Mouse (Mus musculus) CD4-positive, CD25-positive, alpha-beta regulatory T cell, adult 4 months (primary cell): ENCODE results near the gene Wasf2. TPM values are rescaled to one million over a fixed set of nuclear protein-coding genes. Genes with fewer than 3 reads are reported as not detected.

ENCODE experiments used
- ATAC-seq: one replicate; pipeline ENCODE4 v1.8.0; 2017
- polyA plus RNA-seq, 2 experiments: library from polyadenylated mRNA; unstranded; fragments of 100-300 nt; shearing (Covaris generic); gene quantifications; one replicate each; pipeline ENCODE4 v1.2.1; 2017

Gene Wasf2
- polyA plus RNA-seq, 2 experiments from 2014 or later = 69.2 to 76.3 TPM

- ATAC-seq = no peak
Measured at GRCm38 (mm10) chr4:133204379-133204778, 74.1 kb downstream of the Wasf2 start.

GRCm38 (mm10) chr4:133209366-133209765 is 79.1 kb downstream of the Wasf2 start:
- ATAC-seq = peak; percentile 51

GRCm38 (mm10) chr4:133210023-133210787 is 79.9 kb downstream of the Wasf2 start:
- no peak for ATAC-seq

DNA sequence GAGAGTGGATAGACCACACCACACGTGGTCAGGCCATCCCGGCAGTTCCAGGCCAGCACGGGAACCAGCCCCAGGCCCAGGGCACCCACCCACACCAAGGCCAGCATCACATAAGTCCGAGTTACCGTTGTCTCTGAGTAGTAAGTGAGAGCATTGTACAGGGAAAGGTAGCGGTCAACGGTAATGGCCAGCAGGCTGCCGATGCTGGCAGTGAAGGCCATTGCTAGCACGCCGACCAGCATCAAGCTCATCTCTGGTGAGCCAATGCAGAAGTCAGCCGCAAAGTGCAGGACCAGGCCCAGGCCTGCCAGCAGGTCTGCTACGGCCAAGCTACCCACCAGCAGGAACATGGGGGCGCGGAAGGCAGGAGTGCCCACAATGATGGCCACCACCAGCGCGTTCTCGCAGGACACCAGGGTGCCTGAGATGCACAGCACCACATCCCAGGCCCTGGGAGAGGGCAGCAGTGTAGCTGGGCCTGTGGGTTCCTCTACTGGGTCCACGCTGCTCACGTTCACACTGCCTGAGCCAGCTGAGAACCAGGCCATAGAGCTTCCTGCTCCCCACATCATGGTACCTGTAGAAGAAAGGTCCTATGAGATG is 80.6 kb downstream of the Wasf2 start:
- no peak for ATAC-seq

DNA sequence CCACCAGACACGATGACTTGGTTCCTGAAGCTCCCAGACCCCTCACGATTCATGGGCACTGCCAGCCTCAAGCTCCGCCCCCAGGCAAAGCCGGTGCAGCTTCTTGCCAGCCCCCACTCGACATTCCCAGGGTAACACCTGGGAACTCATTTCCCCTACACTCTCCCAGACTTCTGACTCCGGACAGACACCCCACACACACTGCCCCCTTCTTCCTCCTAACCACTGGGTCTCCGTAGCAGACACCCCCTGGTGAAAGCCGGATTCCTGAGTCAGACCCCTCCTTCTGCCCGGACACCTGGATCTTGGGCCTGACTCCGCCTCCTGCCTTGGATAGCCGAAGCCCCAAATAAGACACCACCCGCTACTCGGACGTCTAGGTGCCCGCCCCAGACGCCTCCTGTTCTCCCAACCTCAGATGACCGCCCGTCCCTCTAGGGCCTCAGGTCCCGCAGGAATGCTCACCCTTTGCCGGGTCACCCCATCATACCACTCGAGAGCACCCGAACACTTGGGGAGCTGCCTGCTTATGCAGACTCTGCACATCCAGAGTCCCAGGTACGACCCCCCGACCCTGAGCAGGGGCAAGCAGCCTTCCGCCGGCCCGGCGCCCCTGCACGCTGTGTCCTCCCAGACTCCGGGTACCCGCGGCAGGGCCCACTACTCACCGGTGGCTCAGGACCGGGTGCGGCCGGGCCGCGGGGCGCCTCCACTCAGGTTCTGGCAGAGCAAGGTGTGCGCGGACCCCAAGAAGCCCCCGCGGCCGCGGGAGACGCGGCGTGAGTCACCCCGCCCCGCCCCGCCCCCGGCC is 81.7 kb downstream of the Wasf2 start, which contains the start of the genes Cd164l2 and Gpr3:
TSS of gene Cd164l2 (plus strand) at position 381 of the 811 bp plus-strand sequence.
TSS of gene Gpr3 (minus strand) at position 786 of the 811 bp plus-strand sequence.
- no peak for ATAC-seq

DNA sequence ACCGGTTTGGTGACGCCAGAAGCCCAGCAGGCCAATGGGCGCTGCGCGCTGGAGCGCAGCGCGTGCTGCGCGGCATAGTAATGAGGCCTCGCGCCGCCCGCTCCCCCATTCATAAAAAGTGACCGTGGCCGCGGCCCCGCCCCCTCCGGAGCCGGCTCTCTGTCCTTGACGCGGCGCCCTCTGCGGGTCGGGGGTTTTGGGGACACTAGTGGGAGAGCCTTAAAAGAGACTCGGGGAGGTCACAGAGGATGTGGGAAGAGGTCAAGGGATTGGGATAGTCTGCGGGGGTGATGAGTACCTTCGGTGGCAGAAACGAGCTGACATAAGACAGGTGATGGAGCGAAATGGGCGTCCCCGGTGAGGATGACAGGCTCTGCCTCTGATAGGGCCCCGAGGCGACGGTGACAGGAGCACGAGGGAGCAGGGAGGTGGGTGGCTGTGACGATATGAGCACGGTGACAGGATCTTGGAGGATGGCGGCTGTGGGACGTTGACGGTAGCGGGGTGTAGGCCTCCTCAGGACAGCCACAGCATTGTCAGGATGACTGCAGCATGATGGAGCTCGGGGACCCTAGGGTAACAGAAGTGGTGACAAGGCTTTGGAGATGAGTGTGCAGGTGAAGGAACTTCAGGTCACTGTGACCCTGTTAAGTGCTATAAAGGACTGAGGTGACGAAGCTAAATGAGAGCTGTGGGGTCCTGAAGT is 82.4 kb downstream of the Wasf2 start:
- ATAC-seq = peak; percentile 82

GRCm38 (mm10) chr4:133213268-133213590 is 82.9 kb downstream of the Wasf2 start:
- ATAC-seq = no peak

DNA sequence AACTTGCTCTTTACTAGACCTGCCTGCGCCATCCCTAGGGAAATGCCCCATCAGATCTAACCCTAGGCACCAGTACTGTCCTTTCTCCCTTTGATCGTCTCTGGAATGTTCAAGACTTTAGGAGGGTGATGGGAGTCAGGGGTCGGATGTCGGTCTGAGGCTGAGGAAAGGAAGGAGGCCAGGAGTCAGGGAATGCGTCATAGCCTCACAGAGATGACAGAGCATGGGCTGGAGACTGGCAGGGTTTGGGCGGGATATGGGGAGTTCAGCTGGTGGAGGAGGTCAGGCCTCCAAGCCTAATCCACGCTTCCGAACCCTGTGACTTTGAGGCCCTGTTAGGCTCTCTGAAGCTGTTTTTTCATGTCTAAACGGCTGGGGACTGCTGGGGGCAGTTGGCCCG is 83.4 kb downstream of the Wasf2 start:
- ATAC-seq = no peak

DNA sequence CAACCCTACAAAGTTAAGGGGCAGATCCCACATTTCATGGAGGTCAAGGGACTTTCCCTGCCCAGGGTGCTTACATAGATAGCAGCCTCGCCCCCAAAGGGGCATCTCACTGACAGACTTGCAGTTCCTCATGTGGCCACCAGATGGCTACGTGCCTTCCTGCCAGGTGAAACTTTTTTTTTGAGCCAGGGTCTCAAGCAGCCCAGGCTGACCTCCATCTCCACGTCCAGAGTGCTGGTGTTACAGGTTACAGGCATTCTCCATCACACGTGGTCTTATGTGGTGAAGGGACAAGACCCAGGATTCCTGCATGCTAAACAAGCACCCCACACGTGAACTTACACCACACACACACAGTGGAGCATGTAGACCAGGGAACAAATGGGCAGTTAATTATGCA is 87.3 kb downstream of the Wasf2 start:
- ATAC-seq = no peak

DNA sequence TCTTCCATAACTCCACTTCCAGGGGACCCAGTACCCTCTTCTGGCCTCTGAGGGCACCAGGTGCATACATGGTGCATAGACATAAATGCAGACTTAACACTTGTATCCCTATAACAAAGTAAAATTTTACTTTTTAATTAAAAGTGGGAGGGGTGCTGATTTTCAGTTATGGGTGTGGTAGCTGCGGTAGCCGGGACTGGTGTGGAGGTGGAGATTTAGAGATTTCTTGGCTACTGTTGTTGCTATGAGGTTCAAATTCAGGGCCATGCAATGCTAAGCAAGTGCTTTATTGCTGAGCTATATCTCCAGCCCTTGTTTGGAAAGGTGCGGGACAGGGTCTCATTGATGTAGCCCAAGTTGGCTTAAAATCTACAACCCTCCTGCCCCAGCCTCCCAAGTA is 88.4 kb downstream of the Wasf2 start:
- ATAC-seq = no peak

DNA sequence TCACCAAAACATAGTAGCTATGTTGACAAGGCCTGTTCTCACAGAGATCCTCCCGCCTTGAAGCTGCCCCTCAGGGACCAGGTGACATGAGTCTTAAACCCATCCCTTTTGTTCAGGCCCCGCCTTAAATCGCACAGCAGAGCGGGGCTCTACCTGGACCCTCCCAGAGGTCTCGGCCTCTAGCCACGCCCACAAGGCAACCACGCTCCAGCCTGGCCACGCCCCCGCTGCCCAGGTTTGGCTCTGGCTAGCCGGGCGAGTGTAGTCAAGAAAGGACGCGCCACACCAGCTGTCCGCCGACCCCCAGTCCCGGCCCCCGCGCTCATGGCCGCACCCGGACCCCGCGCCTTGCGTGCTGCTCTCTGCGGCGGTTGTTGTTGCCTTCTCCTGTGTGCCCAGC is 90.4 kb downstream of the Wasf2 start:
- ATAC-seq = no peak

GRCm38 (mm10) chr4:133221701-133222100 is 91.4 kb downstream of the Wasf2 start:
- no peak for ATAC-seq

DNA sequence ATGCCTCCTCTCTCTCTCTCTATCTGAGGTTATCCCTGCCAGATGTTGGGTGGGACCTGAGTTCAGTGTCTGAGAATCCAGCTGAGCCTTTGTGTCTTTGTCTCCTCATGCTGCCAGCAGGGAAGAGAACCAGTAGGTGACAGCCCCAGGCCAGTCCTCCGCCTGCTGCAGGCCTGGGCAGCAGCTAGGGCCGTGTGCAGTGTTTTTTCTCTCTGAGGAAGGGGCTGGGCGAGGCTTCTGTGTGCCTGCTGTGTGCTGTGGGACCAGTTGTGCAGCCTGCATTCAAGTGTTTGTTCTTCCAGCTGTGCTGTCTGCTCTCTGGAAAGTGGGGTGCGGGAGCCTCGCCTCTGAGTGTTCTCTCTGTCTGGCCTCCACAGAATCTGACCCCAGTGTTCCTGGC is 93.6 kb downstream of the Wasf2 start:
- no peak for ATAC-seq

- no peak for ATAC-seq
Measured at GRCm38 (mm10) chr4:133226073-133226472, 95.8 kb downstream of the Wasf2 start.

- no peak for ATAC-seq
Measured at GRCm38 (mm10) chr4:133227636-133228035, 97.3 kb downstream of the Wasf2 start.

DNA sequence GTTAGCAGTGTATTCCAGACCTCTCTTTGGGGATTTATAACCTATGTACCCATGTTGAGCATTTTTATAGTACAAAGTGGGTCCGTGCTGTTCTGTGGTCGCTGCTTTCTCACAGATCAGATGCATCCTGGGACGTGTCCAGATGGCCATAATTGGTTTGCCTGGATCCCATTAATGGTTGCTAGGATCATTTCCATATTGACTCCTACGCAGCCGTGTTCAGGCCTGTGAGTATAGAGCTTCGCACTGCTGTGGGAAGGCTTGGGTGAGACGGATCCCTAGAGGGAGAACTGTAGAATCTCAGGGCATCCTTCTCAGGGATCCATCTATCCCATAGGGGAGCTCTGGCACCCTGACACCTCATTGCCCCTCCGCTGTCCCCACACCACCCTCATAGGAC is 99.3 kb downstream of the Wasf2 start:
- ATAC-seq = no peak

- no peak for ATAC-seq
Measured at GRCm38 (mm10) chr4:133233285-133233976, 103.1 kb downstream of the Wasf2 start.

DNA sequence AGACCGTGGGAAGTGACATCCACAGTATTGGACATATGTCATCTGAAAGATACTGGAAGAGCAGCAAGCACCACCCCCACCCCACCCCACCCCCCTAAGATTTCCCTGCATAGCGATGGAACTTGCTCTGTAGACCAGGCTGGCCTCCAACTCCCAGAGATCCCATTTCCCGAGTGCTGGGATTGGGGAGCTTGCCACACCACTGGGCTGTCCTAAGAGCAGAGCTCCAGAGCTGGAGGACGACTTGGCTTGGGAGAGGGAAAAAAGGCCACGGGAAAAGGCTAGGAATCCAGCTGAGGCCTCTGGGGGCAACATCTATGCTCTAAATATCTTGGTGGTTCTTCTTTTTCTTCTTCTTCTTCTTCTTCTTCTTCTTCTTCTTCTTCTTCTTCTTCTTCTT is 104.5 kb downstream of the Wasf2 start:
- no peak for ATAC-seq

DNA sequence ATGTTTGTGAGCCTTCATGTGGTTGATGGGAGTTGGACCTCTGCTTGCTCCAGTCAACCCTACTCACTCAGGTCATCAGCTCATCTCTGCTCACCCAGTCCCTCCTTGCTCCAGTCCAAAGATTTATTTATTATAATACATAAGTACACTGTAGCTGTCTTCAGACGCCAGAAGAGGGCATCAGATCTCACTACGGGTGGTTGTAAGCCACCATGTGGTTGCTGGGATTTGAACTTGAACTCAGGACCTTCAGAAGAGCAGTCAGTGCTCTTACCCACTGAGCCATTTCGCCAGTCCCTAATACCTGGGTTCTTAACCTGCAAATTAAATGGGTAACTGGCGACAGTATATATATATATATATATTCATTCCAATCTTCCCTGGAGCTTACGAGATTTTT is 105.1 kb downstream of the Wasf2 start:
- ATAC-seq = no peak

DNA sequence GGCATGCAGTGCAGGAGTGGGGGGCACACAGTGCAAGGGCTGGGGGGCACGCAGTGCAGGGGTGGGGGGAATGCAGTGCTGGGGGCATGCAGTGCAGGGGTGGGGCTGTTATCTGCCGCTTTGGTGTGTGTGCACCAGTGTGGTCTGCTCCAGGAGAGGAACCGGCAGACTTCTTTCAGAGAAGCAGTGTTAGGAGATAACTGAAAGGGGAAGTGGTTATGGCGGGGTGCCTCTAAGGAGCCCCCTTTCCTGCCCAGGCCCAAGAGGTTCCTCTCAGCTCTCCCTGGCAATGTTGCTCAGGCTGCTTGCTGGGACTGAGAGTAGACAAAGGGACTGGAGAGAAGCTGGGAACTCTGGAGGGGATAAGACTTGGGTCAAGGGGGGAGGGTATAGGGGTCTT is 107.6 kb downstream of the Wasf2 start:
- no peak for ATAC-seq

- ATAC-seq = no peak
Measured at GRCm38 (mm10) chr4:133240490-133240921, 110.2 kb downstream of the Wasf2 start, which contains the start of gene Map3k6. Gene Map3k6 (plus strand): TSS chr4:133240818.
